Mouse (Mus musculus) T-helper 17 cell (primary cell): ENCODE measurements around the gene Glis1.

Source experiments
- in situ Hi-C, 2 experiments: fragments of 300-600 bp; cut with MboI, MseI; formaldehyde crosslinking; loops; 1 replicate in 1 of 2; 2 replicates in 1 of 2; pipeline ENCODE4 v1.15.1; 2025; ENCODE audit warnings: high pct_unique_total_duplicates in 2 of 2

Glis1 gene

DNA sequence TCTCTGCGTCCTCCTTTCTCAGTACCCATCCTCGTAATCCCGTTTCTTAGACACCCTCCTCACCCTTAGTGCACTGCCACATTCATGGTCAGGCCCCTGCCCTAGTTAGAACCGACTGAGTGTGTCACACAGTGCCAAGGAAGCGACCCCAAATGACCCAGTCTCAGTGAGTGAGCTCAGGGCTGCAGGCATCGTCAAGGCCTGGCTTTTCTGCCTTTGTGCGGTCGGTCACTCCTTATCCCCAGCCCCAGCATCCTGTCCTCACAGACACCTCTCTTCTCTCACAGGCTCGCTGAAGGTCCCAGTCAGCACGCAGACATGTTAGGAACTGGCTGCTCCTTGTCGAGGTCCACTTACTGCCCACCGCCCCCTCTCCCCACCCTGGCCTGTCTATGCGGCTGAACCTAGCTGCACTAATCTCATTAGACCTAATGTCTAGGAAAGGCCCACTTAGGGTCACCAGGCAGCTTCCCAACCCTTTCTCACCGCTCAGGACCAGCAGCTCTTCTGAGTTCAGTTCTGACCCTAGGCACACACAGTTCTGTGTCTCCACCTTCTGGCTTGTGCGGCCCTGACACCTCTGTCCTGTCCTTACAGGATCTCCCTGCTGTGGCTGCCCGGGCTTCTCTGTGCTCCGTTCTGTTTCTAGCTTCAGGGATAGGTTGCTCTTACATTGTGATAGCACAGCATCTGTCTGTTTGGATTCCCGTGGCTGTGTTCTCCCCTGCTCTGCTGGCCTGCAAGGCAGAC, 18.1 kb downstream of the Glis1 start:
- in situ Hi-C loops: no loop called here

DNA sequence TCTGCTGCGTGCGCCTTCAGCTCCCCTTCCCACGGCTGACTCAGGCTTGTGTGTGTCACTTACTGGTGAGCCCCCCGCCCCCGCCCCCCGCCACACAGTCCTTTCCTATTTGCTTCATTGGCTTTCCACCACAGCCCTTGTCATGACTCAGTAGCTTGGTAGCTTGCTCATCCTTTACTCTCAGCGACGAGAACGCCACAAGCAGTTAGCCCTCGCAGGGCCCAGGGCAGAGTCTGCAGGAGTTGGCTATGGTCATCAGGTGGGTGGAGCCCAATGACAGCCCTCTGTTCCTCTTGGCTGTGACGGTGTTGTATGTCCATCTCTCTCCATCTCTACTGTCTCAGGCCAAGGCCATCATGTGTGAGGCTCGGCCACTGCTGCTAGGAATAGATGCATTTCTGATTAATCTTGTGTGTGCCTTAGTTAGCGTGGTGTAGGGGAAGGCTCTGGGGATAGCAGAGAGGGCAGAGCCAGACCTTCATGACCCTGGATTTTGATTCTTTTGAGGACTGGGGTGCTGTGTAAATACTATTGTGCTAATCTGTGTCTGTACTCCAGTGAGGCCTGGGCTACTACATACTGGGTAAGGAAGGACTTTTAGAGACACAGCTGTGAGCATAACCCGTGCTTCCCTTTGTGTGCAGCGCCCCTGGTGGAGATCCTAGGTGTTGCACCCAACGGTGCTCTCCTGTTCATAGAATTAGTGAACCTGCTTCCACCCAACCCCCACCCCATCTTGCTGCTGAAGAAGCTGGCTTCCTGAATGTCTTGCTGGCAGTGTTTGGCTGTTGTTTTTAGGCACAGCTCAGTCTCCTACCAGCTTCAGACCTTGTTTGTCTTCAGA, 19.0 kb downstream of the Glis1 start:
- in situ Hi-C loops: no loop called here

GRCm38 (mm10) chr4:107457602-107458001, 23.2 kb downstream of the Glis1 start:
- in situ Hi-C loops: no loop called here

DNA sequence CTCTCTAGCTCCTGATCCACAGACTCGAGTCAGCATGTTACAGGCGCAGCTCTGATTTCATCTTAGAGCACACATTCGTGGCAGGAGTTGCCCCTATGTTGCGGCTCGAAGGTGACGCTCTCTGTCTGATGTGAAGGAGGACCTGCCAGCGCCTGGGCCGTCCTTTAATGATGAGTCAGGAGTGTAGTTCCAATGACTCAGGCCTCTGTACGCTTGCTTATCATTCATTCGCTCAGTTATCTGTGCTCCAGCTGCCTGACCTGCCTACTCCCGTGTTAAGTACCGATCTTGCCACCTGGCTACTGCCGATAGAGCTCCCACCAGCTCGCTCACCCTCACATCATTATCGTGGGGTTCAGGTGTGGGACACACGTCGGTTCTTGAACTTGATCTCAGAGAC, 24.5 kb downstream of the Glis1 start:
- in situ Hi-C loops: no loop called here

- in situ Hi-C loops: no loop called here
Measured at GRCm38 (mm10) chr4:107459461-107459860, 25.1 kb downstream of the Glis1 start.

DNA sequence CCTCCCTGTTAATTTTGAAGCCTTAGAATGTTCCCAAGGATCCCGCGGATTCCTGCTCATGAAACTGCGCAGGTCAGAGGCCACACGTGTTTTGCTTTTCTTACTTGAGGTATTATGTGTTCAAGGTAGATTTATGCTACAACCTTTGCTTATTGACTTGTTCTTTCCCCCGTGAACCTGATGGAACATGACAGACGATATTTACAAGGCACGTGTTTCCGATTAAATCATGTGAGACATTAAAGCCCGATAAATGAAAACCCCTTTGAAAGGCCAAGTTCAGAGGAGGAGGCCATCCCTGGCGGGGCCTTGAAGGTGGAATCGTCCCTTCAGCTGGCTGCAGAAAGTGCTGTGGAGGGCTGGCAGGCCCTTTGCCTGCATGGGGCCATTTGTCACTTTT, 26.1 kb downstream of the Glis1 start:
- in situ Hi-C loops: loop anchor here in 1 of 2 experiments (10.0 kb wide), 1 partner anchor 456 kb away; no protein-coding TSS in a partner anchor

DNA sequence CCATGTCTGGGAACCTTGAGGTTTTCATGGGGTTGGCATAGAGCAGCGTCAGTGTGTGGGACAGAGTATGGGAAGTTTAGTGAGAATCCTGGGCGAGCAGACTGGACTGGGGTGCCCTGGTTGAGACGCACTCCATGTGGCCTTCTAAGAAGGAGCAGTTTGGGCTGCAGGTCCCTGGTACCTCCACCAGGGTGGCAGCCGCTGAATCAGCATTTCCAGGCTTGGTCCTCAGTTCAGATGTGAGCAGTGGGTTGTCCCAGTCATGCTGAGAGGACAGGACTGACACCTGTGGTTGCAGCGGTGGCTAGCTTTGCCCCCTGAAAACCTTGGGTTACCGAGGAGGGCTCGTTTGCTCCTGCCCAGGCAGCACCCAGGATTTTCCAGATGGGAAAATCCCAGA, 33.4 kb downstream of the Glis1 start:
- in situ Hi-C loops: loop anchor here (5.0 to 10.0 kb wide), 2 partner anchors 184 to 463 kb away; no protein-coding TSS in a partner anchor

DNA sequence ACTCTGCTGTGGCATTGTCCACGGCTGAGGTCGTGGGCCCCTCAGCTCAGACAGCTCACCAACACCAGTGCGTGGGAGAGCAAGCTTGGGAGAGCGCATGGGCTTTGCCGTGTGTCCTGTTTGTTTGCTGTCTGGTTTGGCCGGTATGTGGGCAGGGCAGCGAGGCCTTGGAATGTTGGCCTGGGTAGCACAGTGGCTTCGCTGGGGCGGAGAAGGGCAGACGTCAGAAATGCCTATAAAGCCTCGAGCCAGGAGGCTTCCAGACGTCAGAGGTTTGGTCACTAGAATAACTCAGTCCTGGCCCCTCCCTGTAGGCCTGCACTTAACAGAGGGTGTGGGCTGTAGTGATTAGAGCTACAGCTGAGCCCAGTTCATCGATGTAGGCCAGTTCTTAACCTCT, 33.9 kb downstream of the Glis1 start:
- in situ Hi-C loops: loop anchor here (5.0 to 10.0 kb wide), 2 partner anchors 184 to 463 kb away; no protein-coding TSS in a partner anchor

- in situ Hi-C loops: loop anchor here (5.0 to 10.0 kb wide), 2 partner anchors 184 to 464 kb away; no protein-coding TSS in a partner anchor
Measured at GRCm38 (mm10) chr4:107468768-107469167, 34.4 kb downstream of the Glis1 start.

DNA sequence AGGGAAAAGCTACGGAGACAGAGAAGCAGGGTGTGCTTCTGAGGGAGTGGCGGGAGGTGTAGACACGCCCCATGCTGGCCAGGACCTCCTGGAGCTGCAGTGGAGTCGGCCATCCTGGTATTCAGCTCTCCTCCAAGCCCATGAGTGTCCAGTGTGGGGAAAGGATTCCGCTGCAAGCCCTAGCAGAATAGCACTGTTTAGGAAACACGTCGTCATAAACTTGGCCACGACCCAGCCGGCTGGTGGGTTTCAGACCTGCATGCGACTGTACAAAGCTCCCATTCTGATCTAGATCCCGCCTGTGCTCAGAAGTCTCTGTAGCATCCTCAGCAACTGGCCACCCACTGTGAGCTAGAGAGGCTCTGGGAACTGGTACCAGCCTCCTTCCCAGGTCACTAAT, 41.9 kb downstream of the Glis1 start:
- in situ Hi-C loops: no loop called here

- in situ Hi-C loops: no loop called here
Measured at GRCm38 (mm10) chr4:107479015-107479414, 44.6 kb downstream of the Glis1 start.

DNA sequence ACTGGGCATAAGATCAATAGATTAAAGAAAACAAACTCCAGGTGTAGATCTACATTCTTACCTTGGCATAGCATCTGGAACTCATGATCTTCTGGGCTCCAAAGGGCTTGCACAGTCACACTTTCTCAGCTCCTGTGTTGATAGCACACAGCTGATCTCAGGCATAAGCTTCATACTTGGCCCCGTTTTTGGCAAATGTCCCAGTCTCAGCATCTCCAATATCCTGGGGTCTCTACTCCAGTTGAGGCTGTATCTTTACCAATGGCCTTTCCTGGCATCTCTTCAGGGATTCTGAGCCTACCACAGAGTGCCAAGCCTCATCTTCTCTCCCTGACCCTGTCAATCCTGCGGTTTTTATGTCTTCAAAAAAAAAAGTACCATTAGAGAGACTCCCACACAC, 48.1 kb downstream of the Glis1 start:
- in situ Hi-C loops: no loop called here

- in situ Hi-C loops: no loop called here
Measured at GRCm38 (mm10) chr4:107483556-107484220, 49.3 kb downstream of the Glis1 start.

DNA sequence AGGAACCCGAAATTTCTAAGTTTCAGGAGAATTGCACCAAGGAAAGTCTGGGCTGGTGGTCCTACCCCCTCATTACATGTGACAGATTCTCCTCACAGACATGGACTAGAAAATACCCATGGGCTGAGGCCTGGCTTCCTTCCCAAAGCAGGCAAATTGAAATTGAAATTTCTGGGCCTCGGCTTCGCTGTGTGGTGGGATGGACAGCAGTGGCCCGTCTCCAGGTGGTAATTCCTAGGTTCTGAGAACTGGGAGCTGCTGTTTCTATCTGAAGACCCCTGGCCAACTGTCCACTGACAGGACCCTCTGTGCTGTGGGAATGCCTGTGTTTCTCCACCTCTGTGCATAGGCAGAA, 49.8 kb downstream of the Glis1 start:
- in situ Hi-C loops: no loop called here

DNA sequence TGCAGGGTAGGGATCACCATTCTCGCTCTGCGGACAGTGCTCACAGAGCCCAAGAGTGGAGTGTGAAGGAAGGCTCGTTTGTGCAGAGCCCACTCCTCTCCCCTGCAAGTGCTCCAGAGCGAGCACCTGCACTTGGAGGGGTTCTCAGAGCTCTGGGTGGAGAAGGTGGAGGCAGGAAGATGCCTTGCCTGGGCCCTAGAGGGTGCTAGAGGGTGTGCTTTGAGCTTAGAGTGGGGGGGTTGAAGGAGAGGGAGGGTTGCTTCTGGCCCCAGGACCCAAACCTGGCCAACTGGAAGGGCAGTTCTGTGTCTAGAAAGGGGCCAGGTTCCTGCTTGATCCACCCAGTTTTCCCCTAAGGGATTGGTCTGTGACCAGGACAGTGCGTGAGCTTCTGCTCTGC, 51.5 kb downstream of the Glis1 start:
- in situ Hi-C loops: no loop called here

- in situ Hi-C loops: no loop called here
Measured at GRCm38 (mm10) chr4:107489121-107489840, 54.9 kb downstream of the Glis1 start.

- in situ Hi-C loops: no loop called here
Measured at GRCm38 (mm10) chr4:107492991-107493390, 58.6 kb downstream of the Glis1 start.

DNA sequence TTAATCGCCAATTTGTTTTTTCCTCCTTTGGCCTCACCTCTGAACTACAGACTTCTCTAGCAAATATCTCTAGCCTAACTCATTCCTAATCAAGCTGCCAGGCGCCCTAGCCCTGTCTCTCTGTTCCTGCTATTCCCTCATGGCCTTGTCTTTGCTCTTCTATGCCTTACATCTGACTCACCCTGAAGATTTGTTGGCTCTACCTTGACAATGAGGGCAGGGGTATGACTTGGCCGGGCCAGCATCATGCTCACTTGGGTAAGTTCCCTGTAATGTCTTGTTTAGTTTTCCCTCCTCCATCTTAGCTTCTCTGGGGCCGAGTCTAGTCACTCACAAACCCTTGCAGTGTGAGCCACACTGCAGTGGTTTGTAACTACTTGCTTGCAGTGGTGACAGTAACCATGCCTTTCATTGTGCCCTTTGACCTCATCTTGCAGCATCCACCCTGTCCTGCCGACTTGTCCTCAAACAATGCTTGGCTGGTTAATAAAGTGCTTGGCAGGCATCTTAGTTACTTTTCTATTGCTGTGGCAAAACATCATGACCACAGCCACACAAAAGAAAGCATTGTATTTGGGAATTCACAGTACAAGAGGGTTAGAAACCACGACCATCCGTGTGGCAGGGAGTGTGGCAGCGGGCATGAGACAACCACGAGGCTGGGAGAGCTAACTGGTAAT, 61.5 kb downstream of the Glis1 start:
- in situ Hi-C loops: no loop called here

GRCm38 (mm10) chr4:107497430-107497935, 63.1 kb downstream of the Glis1 start:
- in situ Hi-C loops: no loop called here

DNA sequence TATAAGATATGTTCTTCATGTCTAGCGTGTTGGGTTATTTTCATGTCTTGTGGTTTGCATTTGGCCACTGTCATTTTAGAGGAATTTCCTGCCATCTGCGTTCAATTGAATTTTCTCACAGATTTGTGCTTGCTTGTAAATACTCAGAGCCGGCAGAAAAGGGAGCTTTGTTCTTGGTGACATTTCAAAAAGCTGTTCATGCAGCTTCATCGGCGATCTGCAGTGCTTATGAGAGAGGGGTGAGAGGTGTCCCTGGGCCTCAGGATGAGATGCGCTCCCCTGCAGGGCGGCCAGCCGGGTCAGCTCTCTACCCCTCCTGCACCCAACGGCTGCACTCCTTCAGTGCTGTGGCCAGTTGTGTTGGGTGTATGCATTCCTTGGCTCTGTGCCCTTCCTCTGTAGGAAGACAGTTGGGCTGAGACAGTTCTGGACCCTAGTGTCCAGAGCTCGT, 68.2 kb downstream of the Glis1 start:
- in situ Hi-C loops: loop anchor here in 1 of 2 experiments (5.0 kb wide), 1 partner anchor 35 kb away; no protein-coding TSS in a partner anchor
